Mouse (Mus musculus) adipose tissue, adult 10 weeks (tissue): ENCODE data around the gene Wnt10a. TPM values are rescaled to one million over a fixed set of nuclear protein-coding genes. Genes with fewer than 3 reads are reported as not detected.

Experiments
- polyA plus RNA-seq: library from polyadenylated mRNA; stranded (reverse); fragments of 350-450 nt; fragmentation: Illumina TruSeq; extraction: RNeasy Lipid Tissue Mini Kit (QIAGEN cat#74804); gene quantifications from one replicate; pipeline ENCODE4 v1.2.3, GENCODE M21; 2014; ENCODE audit warnings: low read depth, low replicate concordance

Wnt10a gene
- 1.2 TPM for polyA plus RNA-seq

DNA sequence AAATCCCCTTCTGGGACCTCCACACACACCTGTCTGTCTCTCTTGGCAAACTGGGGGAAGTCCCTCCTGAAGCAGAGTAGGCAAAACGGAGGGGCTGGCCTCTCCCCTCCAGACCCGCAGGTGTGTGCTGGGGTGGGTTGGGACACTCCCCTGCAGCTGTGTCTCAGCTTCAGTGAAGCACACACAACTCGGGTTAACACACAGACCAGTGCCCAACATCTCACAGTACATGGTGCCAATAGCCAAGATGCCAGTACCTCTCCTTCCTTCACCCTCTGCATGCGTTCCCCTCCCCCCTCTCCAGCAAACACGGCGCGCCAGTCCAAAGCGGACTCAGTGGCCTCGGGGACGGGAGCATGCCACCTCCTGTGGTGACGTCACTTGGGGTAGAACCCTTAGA lies at the start of gene Wnt10a:
TSS of gene Wnt10a (plus strand) at position 268 of the 400 bp plus-strand sequence.

DNA sequence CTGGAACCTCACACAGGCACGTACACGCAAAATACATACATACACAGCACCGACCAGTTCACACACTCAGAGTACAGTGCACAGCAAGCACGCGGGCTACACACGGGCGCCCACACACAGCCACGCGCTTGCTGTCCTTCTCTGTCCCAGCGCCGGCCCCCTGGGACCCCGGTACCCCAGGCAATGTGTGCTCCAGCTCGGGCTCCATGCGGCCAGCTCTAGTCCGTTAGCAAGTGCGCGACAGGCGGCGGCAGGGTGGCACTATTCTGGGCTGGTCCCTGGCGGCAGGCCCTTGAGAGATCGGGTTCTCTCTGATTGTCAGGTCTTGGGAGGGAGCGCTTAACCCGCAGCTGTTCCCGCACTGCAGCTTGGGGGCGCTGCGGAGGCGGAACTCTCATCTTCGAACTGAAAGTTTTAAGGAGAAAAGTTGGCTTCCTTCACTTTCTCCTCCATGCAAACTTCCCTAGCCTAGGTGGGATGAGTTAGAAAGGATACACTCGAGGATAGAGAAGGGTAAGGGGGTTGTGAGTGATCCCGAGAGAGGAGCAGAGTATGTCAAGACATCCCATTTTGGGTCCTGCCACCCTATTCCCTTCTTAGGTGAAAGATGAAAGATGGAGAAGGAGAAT lies 42.6 kb upstream of the Wnt10a start, which contains the start of gene Prkag3:
TSS of gene Prkag3 (minus strand) at position 579 of the 629 bp plus-strand sequence.

DNA sequence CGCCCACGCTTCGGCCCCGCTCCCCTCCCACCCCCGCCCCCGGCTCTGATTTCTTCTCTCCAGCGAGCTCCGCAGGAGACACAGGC lies 19.6 kb upstream of the Wnt10a start, which contains the start of gene Wnt6:
TSS of gene Wnt6 (plus strand) at position 48 of the 86 bp plus-strand sequence.

Other genes starting within 250 kb of the Wnt10a start
- gene Plcd4, start 248.6 kb upstream of the Wnt10a start, polyA plus RNA-seq = 3.1 TPM
- 6.7 TPM for gene Usp37, start 247.2 kb upstream of the Wnt10a start, polyA plus RNA-seq
- 11.2 TPM for gene Zfp142, start 203.3 kb upstream of the Wnt10a start, polyA plus RNA-seq
- 13.9 TPM for gene Bcs1l, start 203.2 kb upstream of the Wnt10a start, polyA plus RNA-seq
- 34.3 TPM for gene Rnf25, start 190.1 kb upstream of the Wnt10a start, polyA plus RNA-seq
- gene Stk36, start 190.1 kb upstream of the Wnt10a start, polyA plus RNA-seq = 5.0 TPM
- gene Ttll4, start 129.8 kb upstream of the Wnt10a start, polyA plus RNA-seq = 12.4 TPM
- 77.5 TPM for gene Cyp27a1, start 77.9 kb upstream of the Wnt10a start, polyA plus RNA-seq
- 1.4 TPM for gene Prkag3, start 42.3 kb upstream of the Wnt10a start, polyA plus RNA-seq
- gene Wnt6, start 19.6 kb upstream of the Wnt10a start, polyA plus RNA-seq = 6.3 TPM
- gene Cdk5r2, start 63.4 kb downstream of the Wnt10a start, polyA plus RNA-seq = not detected
- gene Fev, start 93.9 kb downstream of the Wnt10a start, polyA plus RNA-seq = not detected
- gene Cryba2, start 101.6 kb downstream of the Wnt10a start, polyA plus RNA-seq = 1.1 TPM
- gene Cfap65, start 144.1 kb downstream of the Wnt10a start, polyA plus RNA-seq = 8.1 TPM
- 6.5 TPM for gene Ihh, start 160.2 kb downstream of the Wnt10a start, polyA plus RNA-seq